Mouse (Mus musculus) forebrain, embryonic 10.5 days (tissue): ENCODE measurements around the gene Asic3. TPM values are rescaled to one million over a fixed set of nuclear protein-coding genes. Genes with fewer than 3 reads are reported as not detected.
"Not testable (repeated sequence)": the region's sequence is repeated elsewhere in the genome, so short reads cannot be mapped to it uniquely, and the experiment has no call there.

ENCODE experiments used
- DNase-seq: peaks from one replicate; pipeline ENCODE4 v3.0.0-alpha.2; 2017; ENCODE audit warnings: low spot score; ENCODE audit errors: extremely low spot score
- H3K27ac ChIP-seq: fragments of 300-500 bp; sonication (generic); 2 replicates; pipeline ENCODE4 v1.5.1; 2016; ENCODE audit warnings: mild to moderate bottlenecking
- H3K27me3 ChIP-seq: fragments of 300-500 bp; sonication (generic); 2 replicates; pipeline ENCODE4 v1.6.1; 2016; ENCODE audit warnings: mild to moderate bottlenecking; ENCODE audit not compliant: poor library complexity, severe bottlenecking
- H3K36me3 ChIP-seq: fragments of 300-500 bp; sonication (generic); replicated peaks from 2 replicates; pipeline ENCODE4 v1.6.1; 2016; ENCODE audit warnings: mild to moderate bottlenecking, moderate library complexity
- H3K4me1 ChIP-seq: fragments of 300-500 bp; sonication (generic); 2 replicates; pipeline ENCODE4 v1.6.1; 2016
- H3K4me3 ChIP-seq: fragments of 300-500 bp; sonication (generic); 2 replicates; pipeline ENCODE4 v1.5.1; 2016; ENCODE audit warnings: mild to moderate bottlenecking, moderate library complexity
- H3K9me3 ChIP-seq: fragments of 300-500 bp; sonication (generic); 2 replicates; pipeline ENCODE4 v1.6.1; 2016; ENCODE audit warnings: mild to moderate bottlenecking, moderate library complexity
- WGBS: fragments of 180-500 bp; shearing (Covaris S2); methylation state at CpG from one replicate; pipeline ENCODE4 v1.1.7; 2016; 5-methylcytosine and 5-hydroxymethylcytosine counted together
- polyA plus RNA-seq: library from polyadenylated mRNA; unstranded; fragments of >200 nt; fragmentation: Nextera tagmentation; extraction: Ambion mirVana; gene quantifications from 2 replicates; pipeline ENCODE4 v1.2.1, GENCODE M21; 2016

Gene Asic3
- polyA plus RNA-seq, 1 experiment from 2014 or later, result not detected

GRCm38 (mm10) chr5:24391864-24392263 is 21.3 kb upstream of the Asic3 start, which contains the start of gene Atg9b:
Gene Atg9b (minus strand): TSS chr5:24392143.
- H3K27ac ChIP-seq, result no peak within 1 kb of the TSS
- peaks cover 4% of the 10 kb centered on the region for H3K36me3 ChIP-seq
- H3K4me1 ChIP-seq, result peaks cover 47% of the 10 kb centered on the region
- WGBS, result 83% methylated on average over 7 of the region's 7 CpGs
- no peak for DNase-seq
- H3K27me3 ChIP-seq, result peaks cover 50% of the 10 kb centered on the region
- no peaks in the 10 kb centered on the region for H3K9me3 ChIP-seq
- H3K4me3 ChIP-seq, result no peak within 1 kb of the TSS

GRCm38 (mm10) chr5:24392724-24393123 is 20.5 kb upstream of the Asic3 start:
- H3K27ac ChIP-seq, result no peak overlapping the region
- H3K36me3 ChIP-seq, result peaks cover 4% of the 10 kb centered on the region
- H3K4me1 ChIP-seq, result peaks cover 38% of the 10 kb centered on the region
- WGBS, result 79% methylated on average over 7 of the region's 7 CpGs
- no peaks in the 10 kb centered on the region for H3K9me3 ChIP-seq
- no peak overlapping the region for H3K4me3 ChIP-seq
- DNase-seq, result no peak
- H3K27me3 ChIP-seq, result peaks cover 42% of the 10 kb centered on the region

- H3K27ac ChIP-seq, result peak within 1 kb of the TSS; percentile 91
Observed at GRCm38 (mm10) chr5:24393392-24393997, 19.7 kb upstream of the Asic3 start, which contains the start of gene Abcb8. Gene Abcb8 (plus strand): TSS chr5:24393663.

GRCm38 (mm10) chr5:24394165-24394894 is 18.9 kb upstream of the Asic3 start:
- H3K9me3 ChIP-seq, result no peaks in the 10 kb centered on the region
- WGBS, result 2% methylated on average over 36 of the region's 36 CpGs
- peak overlapping the region; percentile 63 for H3K4me3 ChIP-seq
- DNase-seq, result peak; percentile 93
- peak overlapping the region; percentile 91 for H3K27ac ChIP-seq
- H3K36me3 ChIP-seq, result peaks cover 4% of the 10 kb centered on the region
- peaks cover 22% of the 10 kb centered on the region for H3K4me1 ChIP-seq
- peaks cover 26% of the 10 kb centered on the region for H3K27me3 ChIP-seq

More at GRCm38 (mm10) chr5:24393392-24393997, 19.7 kb upstream of the Asic3 start, which contains the start of gene Abcb8:
- Histone ChIP-seq H3K36me3 (peaks cover 4% of the 10 kb centered on the region), H3K27me3 (peaks cover 34% of the 10 kb centered on the region), H3K9me3 (no peaks in the 10 kb centered on the region), H3K4me3 (peak within 1 kb of the TSS; percentile 63), H3K4me1 (peaks cover 30% of the 10 kb centered on the region)
- peak; percentile 81 for DNase-seq
- 18% methylated on average over 7 of the region's 7 CpGs for WGBS

GRCm38 (mm10) chr5:24396254-24396653 is 16.9 kb upstream of the Asic3 start:
- H3K27ac ChIP-seq, result not testable (repeated sequence)
- WGBS, result 91% methylated on average over 6 of the region's 6 CpGs
- peaks cover 21% of the 10 kb centered on the region for H3K36me3 ChIP-seq

GRCm38 (mm10) chr5:24399686-24400085 is 13.5 kb upstream of the Asic3 start:
- Histone ChIP-seq H3K27me3 (no peaks in the 10 kb centered on the region), H3K4me1 (peaks cover 10% of the 10 kb centered on the region), H3K4me3 (no peak overlapping the region), H3K36me3 (peaks cover 54% of the 10 kb centered on the region), H3K27ac (no peak overlapping the region), H3K9me3 (no peaks in the 10 kb centered on the region)
- WGBS, result 89% methylated on average over 10 of the region's 10 CpGs
- DNase-seq, result no peak

More at GRCm38 (mm10) chr5:24396254-24396653, 16.9 kb upstream of the Asic3 start:
- H3K27me3 ChIP-seq, DNase-seq, H3K9me3 ChIP-seq, H3K4me3 ChIP-seq: not testable (repeated sequence)
- H3K4me1 ChIP-seq, result peaks cover 20% of the 10 kb centered on the region

GRCm38 (mm10) chr5:24400362-24400761 is 12.8 kb upstream of the Asic3 start:
- H3K4me3 ChIP-seq, result no peak overlapping the region
- H3K27me3 ChIP-seq, result no peaks in the 10 kb centered on the region
- peaks cover 5% of the 10 kb centered on the region; the same call in 1 of the 2 replicates for H3K4me1 ChIP-seq
- DNase-seq, result no peak
- H3K27ac ChIP-seq, result no peak overlapping the region
- no peaks in the 10 kb centered on the region for H3K9me3 ChIP-seq
- H3K36me3 ChIP-seq, result peaks cover 59% of the 10 kb centered on the region
- 91% methylated on average over 11 of the region's 11 CpGs for WGBS

GRCm38 (mm10) chr5:24400911-24401605 is 12.1 kb upstream of the Asic3 start:
- DNase-seq, result no peak
- Histone ChIP-seq H3K9me3 (no peaks in the 10 kb centered on the region), H3K4me3 (no peak overlapping the region), H3K27ac (no peak overlapping the region), H3K4me1 (peaks cover 5% of the 10 kb centered on the region; the same call in 1 of the 2 replicates), H3K27me3 (no peaks in the 10 kb centered on the region), H3K36me3 (peaks cover 65% of the 10 kb centered on the region)
- 98% methylated on average over 5 of the region's 5 CpGs for WGBS

- Histone ChIP-seq H3K4me1 (peaks cover 5% of the 10 kb centered on the region; the same call in 1 of the 2 replicates), H3K36me3 (peaks cover 70% of the 10 kb centered on the region), H3K27ac (no peak overlapping the region), H3K9me3 (no peaks in the 10 kb centered on the region), H3K27me3 (no peaks in the 10 kb centered on the region), H3K4me3 (no peak overlapping the region)
- WGBS, result 90% methylated on average over 9 of the region's 9 CpGs
- DNase-seq, result no peak
Observed at GRCm38 (mm10) chr5:24401969-24402368, 11.2 kb upstream of the Asic3 start.

- Histone ChIP-seq H3K27me3 (no peaks in the 10 kb centered on the region), H3K4me3 (no peak overlapping the region), H3K27ac (no peak overlapping the region), H3K4me1 (peaks cover 11% of the 10 kb centered on the region; the same call in 1 of the 2 replicates), H3K9me3 (no peaks in the 10 kb centered on the region), H3K36me3 (peaks cover 92% of the 10 kb centered on the region)
- no peak for DNase-seq
- 79% methylated on average over 6 of the region's 6 CpGs for WGBS
Observed at GRCm38 (mm10) chr5:24404594-24405360, 8.4 kb upstream of the Asic3 start.

GRCm38 (mm10) chr5:24405389-24405876 is 7.8 kb upstream of the Asic3 start:
- Histone ChIP-seq H3K27ac (no peak overlapping the region), H3K36me3 (peaks cover 86% of the 10 kb centered on the region), H3K9me3 (no peaks in the 10 kb centered on the region), H3K27me3 (no peaks in the 10 kb centered on the region), H3K4me1 (0 out of 2 replicates have a peak, but pooled peaks cover 7% of the 10 kb centered on the region), H3K4me3 (no peak overlapping the region)
- 71% methylated on average over 3 of the region's 3 CpGs for WGBS
- DNase-seq, result no peak

- DNase-seq, result no peak
- Histone ChIP-seq H3K27ac (no peak overlapping the region), H3K27me3 (no peaks in the 10 kb centered on the region), H3K9me3 (no peaks in the 10 kb centered on the region), H3K36me3 (peaks cover 54% of the 10 kb centered on the region), H3K4me3 (no peak overlapping the region), H3K4me1 (peaks cover 16% of the 10 kb centered on the region; the same call in 1 of the 2 replicates)
- 94% methylated on average over 13 of the region's 13 CpGs for WGBS
Observed at GRCm38 (mm10) chr5:24408651-24409050, 4.5 kb upstream of the Asic3 start.
